Mouse (Mus musculus): ENCODE measurements at regions not wholly inside any gene's neighbourhood (a gene's known extent, or its start where the extent isn't known, plus 50 kb on each side); places are given as distances from the start of the nearest gene placed in this dataset.

DNA sequence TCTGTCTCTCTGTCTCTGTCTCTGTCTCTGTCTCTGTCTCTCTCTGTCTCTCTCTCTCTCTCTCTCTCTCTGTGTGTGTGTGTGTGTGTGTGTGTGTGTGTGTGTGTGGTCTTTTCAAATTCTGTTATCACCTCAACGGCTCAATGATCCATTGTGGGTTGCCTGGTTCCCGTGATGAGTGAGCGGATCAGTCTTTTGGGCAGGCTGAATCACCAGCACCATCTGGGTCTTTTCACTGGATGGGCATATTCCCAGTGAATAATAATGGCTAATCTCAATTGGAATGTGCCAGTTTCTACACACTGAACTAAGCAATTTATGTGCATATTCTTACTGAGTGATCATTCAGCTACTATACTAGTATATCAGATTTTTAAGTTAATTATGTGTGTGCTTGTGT, 216.4 kb downstream of the Lmx1a start:
- 60% methylated on average over 3 of the region's 3 CpGs for WGBS (ENCODE audit: insufficient replicate concordance)
- DNase-seq (ENCODE audit: low read depth in 3 of 3, low spot score in 3 of 3) (no peak), ATAC-seq (ENCODE audit: insufficient read depth) (no peak)
- Histone ChIP-seq H3K9me3 (ENCODE audit: control insufficient read depth, low read length) (no peaks in the 10 kb centered on the region), H3K27ac (no peak overlapping the region), H3K4me1 (replicated peaks; ENCODE audit: control insufficient read depth in 2 of 2, insufficient read depth in 2 of 2, low read length in 1 of 2) (no peaks in the 10 kb centered on the region), H3K4me3 (ENCODE audit: insufficient read depth in 1 of 2, low read depth in 2 of 2, low read length in 2 of 2) (no peak overlapping the region), H3K27me3 (ENCODE audit: control insufficient read depth, insufficient read depth, low read length) (no peaks in the 10 kb centered on the region), H3K36me3 (replicated peaks; ENCODE audit: control insufficient read depth, insufficient read depth, low read depth) (no peaks in the 10 kb centered on the region), H3K4me2 (ENCODE audit: low read depth) (no peak overlapping the region), H3K9ac (replicated peaks) (no peak overlapping the region)
- TF ChIP-seq CTCF (IDR thresholded peaks at IDR 0.05; ENCODE audit: low read depth) (no peak), EP300 (IDR thresholded peaks at IDR 0.05; ENCODE audit: low read depth) (no peak)

GRCm38 (mm10) chr1:167912074-167912473, 223.0 kb downstream of the Lmx1a start:
- no peak overlapping the region for H3K4me3 ChIP-seq (ENCODE audit: insufficient read depth in 1 of 2, low read depth in 2 of 2, low read length in 2 of 2)
- no peak overlapping the region for H3K9ac ChIP-seq (replicated peaks)
- WGBS (ENCODE audit: insufficient replicate concordance), result 63% methylated on average over 3 of the region's 3 CpGs
- no peaks in the 10 kb centered on the region for H3K9me3 ChIP-seq (ENCODE audit: control insufficient read depth, low read length)
- no peaks in the 10 kb centered on the region for H3K4me1 ChIP-seq (replicated peaks; ENCODE audit: control insufficient read depth in 2 of 2, insufficient read depth in 2 of 2, low read length in 1 of 2)
- DNase-seq (ENCODE audit: low read depth in 3 of 3, low spot score in 3 of 3), result no peak
- H3K4me2 ChIP-seq (ENCODE audit: low read depth), result no peak overlapping the region
- no peaks in the 10 kb centered on the region for H3K36me3 ChIP-seq (replicated peaks; ENCODE audit: control insufficient read depth, insufficient read depth, low read depth)
- no peak overlapping the region for H3K27ac ChIP-seq
- ATAC-seq (ENCODE audit: insufficient read depth), result no peak
- H3K27me3 ChIP-seq (ENCODE audit: control insufficient read depth, insufficient read depth, low read length), result no peaks in the 10 kb centered on the region
- TF ChIP-seq CTCF (IDR thresholded peaks at IDR 0.05; ENCODE audit: low read depth) (no peak), EP300 (IDR thresholded peaks at IDR 0.05; ENCODE audit: low read depth) (no peak)

DNA sequence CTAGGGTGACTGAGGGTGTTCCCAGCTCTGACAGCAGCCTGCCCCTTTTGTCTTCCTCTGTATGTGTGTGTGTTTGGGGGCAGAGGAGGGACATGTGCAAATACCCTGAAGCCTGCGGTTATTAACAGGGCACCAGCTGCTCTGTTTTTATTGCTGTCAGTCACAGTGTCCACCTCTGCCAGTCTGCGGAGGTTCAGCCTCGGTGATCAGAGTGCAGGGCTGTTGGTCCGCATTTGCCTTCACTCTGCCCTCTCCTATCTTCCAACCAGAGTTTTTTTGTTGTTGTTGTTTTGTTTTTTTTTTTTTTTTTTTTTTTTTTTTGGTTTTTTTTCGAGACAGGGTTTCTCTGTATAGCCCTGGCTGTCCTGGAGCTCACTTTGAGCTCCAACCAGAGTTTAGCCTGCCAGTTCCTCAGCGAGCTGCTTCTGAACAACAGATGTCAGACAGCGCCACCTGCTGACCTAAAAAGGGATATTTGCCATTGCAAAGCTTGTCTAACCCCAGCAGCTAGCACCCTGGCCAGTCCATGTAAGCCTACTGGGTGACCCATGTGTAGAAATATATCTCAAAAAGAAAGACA, 226.0 kb downstream of the Lmx1a start:
- H3K36me3 ChIP-seq (replicated peaks; ENCODE audit: control insufficient read depth, insufficient read depth, low read depth), result no peaks in the 10 kb centered on the region
- no peaks in the 10 kb centered on the region for H3K4me1 ChIP-seq (replicated peaks; ENCODE audit: control insufficient read depth in 2 of 2, insufficient read depth in 2 of 2, low read length in 1 of 2)
- H3K4me3 ChIP-seq (ENCODE audit: insufficient read depth in 1 of 2, low read depth in 2 of 2, low read length in 2 of 2), result no peak overlapping the region
- ATAC-seq (ENCODE audit: insufficient read depth), result no peak
- H3K9me3 ChIP-seq (ENCODE audit: control insufficient read depth, low read length), result no peaks in the 10 kb centered on the region
- no peaks in the 10 kb centered on the region for H3K27me3 ChIP-seq (ENCODE audit: control insufficient read depth, insufficient read depth, low read length)
- no peak overlapping the region for H3K4me2 ChIP-seq (ENCODE audit: low read depth)
- H3K9ac ChIP-seq (replicated peaks), result no peak overlapping the region
- WGBS (ENCODE audit: insufficient replicate concordance), result 31% methylated on average over 7 of the region's 7 CpGs
- H3K27ac ChIP-seq, result no peak overlapping the region
- TF ChIP-seq CTCF (IDR thresholded peaks at IDR 0.05; ENCODE audit: low read depth) (peak; percentile 64), EP300 (IDR thresholded peaks at IDR 0.05; ENCODE audit: low read depth) (no peak)
- DNase-seq (ENCODE audit: low read depth in 3 of 3, low spot score in 3 of 3), result peak; percentile 6 to 9 (median 7)

DNA sequence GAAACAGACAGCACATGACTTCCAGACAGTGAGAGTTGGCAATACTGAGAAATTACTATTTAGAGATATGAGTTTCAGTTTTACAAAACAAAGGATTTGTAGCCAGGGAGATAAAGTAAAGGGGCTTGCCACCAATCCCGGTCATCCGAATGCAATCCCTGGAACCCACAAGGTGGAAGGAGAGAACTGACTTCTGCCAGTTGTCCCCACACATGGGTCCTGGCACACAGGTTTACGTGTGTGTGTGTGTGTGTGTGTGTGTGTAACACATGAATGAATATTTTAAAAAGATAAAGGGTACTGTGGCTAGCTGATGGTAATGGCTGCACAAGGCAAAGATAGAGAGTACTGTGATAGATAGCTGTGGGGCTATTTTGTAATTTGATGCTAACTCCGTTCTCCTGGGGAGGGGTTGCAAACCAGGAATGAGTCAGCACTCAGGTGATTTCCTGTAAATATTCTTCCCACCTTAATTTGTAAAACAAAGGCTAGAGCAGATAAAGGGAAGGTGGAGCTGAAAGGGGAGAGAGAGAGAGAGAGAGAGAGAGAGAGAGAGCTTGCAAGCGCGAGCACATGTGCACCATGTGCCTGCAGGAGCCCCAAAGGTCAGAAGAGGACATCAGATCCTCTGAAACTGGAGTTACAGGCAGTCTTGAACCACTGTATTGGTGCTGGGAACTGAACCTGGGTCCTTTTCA, 226.7 kb downstream of the Lmx1a start:
- WGBS (ENCODE audit: insufficient replicate concordance), result 41% methylated on average over 6 of the region's 6 CpGs
- no peaks in the 10 kb centered on the region for H3K9me3 ChIP-seq (ENCODE audit: control insufficient read depth, low read length)
- no peak overlapping the region for H3K9ac ChIP-seq (replicated peaks)
- no peaks in the 10 kb centered on the region for H3K36me3 ChIP-seq (replicated peaks; ENCODE audit: control insufficient read depth, insufficient read depth, low read depth)
- no peak overlapping the region for H3K4me2 ChIP-seq (ENCODE audit: low read depth)
- ATAC-seq (ENCODE audit: insufficient read depth) (no peak), DNase-seq (ENCODE audit: low read depth in 3 of 3, low spot score in 3 of 3) (no peak)
- no peaks in the 10 kb centered on the region for H3K4me1 ChIP-seq (replicated peaks; ENCODE audit: control insufficient read depth in 2 of 2, insufficient read depth in 2 of 2, low read length in 1 of 2)
- TF ChIP-seq EP300 (IDR thresholded peaks at IDR 0.05; ENCODE audit: low read depth) (no peak), CTCF (IDR thresholded peaks at IDR 0.05; ENCODE audit: low read depth) (no peak)
- H3K27me3 ChIP-seq (ENCODE audit: control insufficient read depth, insufficient read depth, low read length), result no peaks in the 10 kb centered on the region
- no peak overlapping the region for H3K27ac ChIP-seq
- H3K4me3 ChIP-seq (ENCODE audit: insufficient read depth in 1 of 2, low read depth in 2 of 2, low read length in 2 of 2), result no peak overlapping the region

GRCm38 (mm10) chr1:167922917-167923316, 233.9 kb downstream of the Lmx1a start:
- Histone ChIP-seq H3K4me2 (ENCODE audit: low read depth) (no peak overlapping the region), H3K36me3 (replicated peaks; ENCODE audit: control insufficient read depth, insufficient read depth, low read depth) (no peaks in the 10 kb centered on the region), H3K9ac (replicated peaks) (no peak overlapping the region), H3K27ac (no peak overlapping the region), H3K9me3 (ENCODE audit: control insufficient read depth, low read length) (no peaks in the 10 kb centered on the region), H3K27me3 (ENCODE audit: control insufficient read depth, insufficient read depth, low read length) (no peaks in the 10 kb centered on the region; the same call in 1 of the 2 replicates), H3K4me3 (ENCODE audit: insufficient read depth in 1 of 2, low read depth in 2 of 2, low read length in 2 of 2) (no peak overlapping the region), H3K4me1 (replicated peaks; ENCODE audit: control insufficient read depth in 2 of 2, insufficient read depth in 2 of 2, low read length in 1 of 2) (no peaks in the 10 kb centered on the region)
- DNase-seq (ENCODE audit: low read depth in 3 of 3, low spot score in 3 of 3) (no peak), ATAC-seq (ENCODE audit: insufficient read depth) (no peak)
- TF ChIP-seq EP300 (IDR thresholded peaks at IDR 0.05; ENCODE audit: low read depth) (no peak), CTCF (IDR thresholded peaks at IDR 0.05; ENCODE audit: low read depth) (no peak)
- 74% methylated on average over 7 of the region's 7 CpGs for WGBS (ENCODE audit: insufficient replicate concordance)
